Mouse (Mus musculus) Patski (cell line): ENCODE data around the gene Pim3. TPM values are rescaled to one million over a fixed set of nuclear protein-coding genes. Genes with fewer than 3 reads are reported as not detected.
A peak's percentile ranks its signal among the peaks of the same experiment; 100 is the strongest.

Experiments
- ATAC-seq: fragments of 100-300 bp; one replicate; pipeline ENCODE4 v1.8.0; 2021
- CTCF ChIA-PET: fragments of 350-600 bp; sonication (Branson Sonifier 250); formaldehyde crosslinking; loops from one replicate; lab custom pipeline; 2022; ENCODE audit warnings: inconsistent platforms; lab: Charles Lee
- POLR2A ChIA-PET: fragments of 350-600 bp; sonication (Branson Sonifier 250); formaldehyde crosslinking; loops from one replicate; lab custom pipeline; 2022; ENCODE audit warnings: antibody characterized with exemption, inconsistent platforms; lab: Charles Lee
- DNase-seq: peaks from one replicate; pipeline ENCODE4 v3.0.0-alpha.2; 2011; ENCODE audit warnings: low read depth, low spot score
- H3K27me3 ChIP-seq: fragments of 371-371 bp; one replicate; pipeline ENCODE4 v1.5.1; 2021
- CTCF ChIP-seq: fragments of 100-300 bp; IDR thresholded peaks from one replicate; pipeline ENCODE4 v1.5.1; 2021
- in situ Hi-C: fragments of 300-500 bp; cut with MboI; formaldehyde crosslinking; loops from 3 replicates; pipeline ENCODE4 v1.11.1; 2018; ENCODE audit warnings: low pct_unique_long_range_greater_than_20kb, mixed read lengths
- polyA plus RNA-seq: library from polyadenylated mRNA; unstranded; gene quantifications from one replicate; pipeline ENCODE4 v1.2.3, GENCODE M21; 2021

The Pim3 gene
- polyA plus RNA-seq, 1 experiment from 2014 or later, result 149 TPM

DNA sequence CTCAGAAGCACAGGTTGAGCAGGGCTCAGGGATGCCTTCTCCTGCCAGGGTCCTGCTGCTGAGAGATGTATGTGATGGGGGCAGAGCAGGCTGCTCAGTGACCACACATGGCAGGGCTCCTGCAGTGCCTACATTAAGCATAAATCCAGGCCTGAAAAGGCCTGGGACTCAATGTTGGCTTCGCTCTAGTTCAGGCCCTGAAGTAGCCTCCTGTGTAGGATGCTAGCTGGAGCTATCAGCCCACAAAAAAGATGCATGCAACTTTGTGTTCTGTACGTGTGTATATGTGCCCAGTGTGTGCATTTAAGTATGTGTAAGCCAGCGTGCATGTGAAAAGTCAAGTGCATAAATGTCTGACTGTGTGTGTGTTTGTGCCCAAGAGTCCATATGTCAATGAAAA is 12.1 kb downstream of the Pim3 start:
- ChIA-PET POLR2A (interaction anchor here (1.1 kb wide), 1 partner anchor 10 kb away, joined by 6 read pairs; no protein-coding TSS in a partner anchor), CTCF (interaction anchor here (1.1 to 6.7 kb wide), 2 partner anchors 18 to 44 kb away, joined by 3 to 82 read pairs; no protein-coding TSS in a partner anchor)
- in situ Hi-C loops, result no loop called here
- DNase-seq (no peak), ATAC-seq (no peak)
- H3K27me3 ChIP-seq, result no peaks in the 10 kb centered on the region
- TF ChIP-seq CTCF, result no peak

GRCm38 (mm10) chr15:88874477-88874876 is 12.5 kb downstream of the Pim3 start:
- POLR2A ChIA-PET, result no interaction called here
- CTCF ChIA-PET, result interaction anchor here (6.7 kb wide), 1 partner anchor 45 kb away, joined by 82 read pairs; no protein-coding TSS in a partner anchor
- DNase-seq, result no peak
- in situ Hi-C loops, result no loop called here
- no peak for TF ChIP-seq CTCF
- H3K27me3 ChIP-seq, result no peaks in the 10 kb centered on the region
- peak; percentile 27 for ATAC-seq

- ChIA-PET CTCF (interaction anchor here (1.1 to 6.7 kb wide), 8 partner anchors 9 to 53 kb away, joined by 3 to 82 read pairs (median 12); no protein-coding TSS in a partner anchor), POLR2A (interaction anchor here (1.2 to 2.4 kb wide), 4 partner anchors 10 to 48 kb away, joined by 3 to 12 read pairs (median 7); no protein-coding TSS in a partner anchor)
- ATAC-seq, result no peak
- H3K27me3 ChIP-seq, result no peaks in the 10 kb centered on the region
- TF ChIP-seq CTCF, result no peak
- DNase-seq, result no peak
- in situ Hi-C loops, result loop anchor here (5.0 kb wide), 2 partner anchors 47 to 48 kb away; no protein-coding TSS in a partner anchor
These were observed 13.7 kb downstream of the Pim3 start for GRCm38 (mm10) chr15:88875625-88876081.

DNA sequence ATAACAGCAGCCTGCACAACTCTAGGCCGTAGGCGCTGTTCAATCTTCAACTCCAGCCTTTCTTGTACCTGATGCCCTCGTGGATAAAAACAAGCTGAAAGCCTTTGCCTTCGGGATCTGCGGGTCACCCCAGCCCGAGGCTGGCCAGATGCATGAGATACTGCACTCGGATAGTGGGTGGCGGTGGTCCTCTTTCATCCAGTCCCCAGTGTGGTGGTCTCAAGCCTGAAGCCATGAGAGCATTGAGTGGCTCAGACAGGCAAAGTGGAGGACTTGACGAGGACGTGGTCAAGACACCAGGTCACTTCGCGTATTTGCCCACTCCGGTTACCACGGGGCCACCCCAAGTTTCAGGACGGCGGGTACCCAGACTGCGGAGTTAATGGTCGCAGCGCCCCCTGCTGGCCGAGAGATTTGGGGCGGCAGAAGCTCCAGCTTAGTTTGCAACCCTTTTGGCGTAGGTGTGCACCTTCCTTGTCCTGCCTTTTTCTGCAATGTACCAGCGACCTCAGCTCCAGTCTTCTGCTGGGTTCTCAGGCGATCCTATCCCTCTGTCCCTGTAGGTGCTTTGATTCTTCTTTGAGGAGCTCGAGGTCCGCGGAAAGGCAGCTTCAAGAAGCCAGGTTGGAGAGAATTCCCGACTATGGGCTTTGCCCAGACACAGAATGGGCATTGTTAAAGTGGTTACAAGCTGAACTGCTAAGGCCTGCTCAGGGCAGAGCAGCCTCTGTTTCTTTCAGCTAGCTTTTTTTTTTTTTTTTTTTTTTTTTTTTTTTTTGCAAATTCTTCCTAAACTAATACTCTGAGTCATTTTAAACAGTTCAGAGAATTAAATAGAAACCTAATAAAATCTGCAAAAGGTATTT is 14.4 kb downstream of the Pim3 start:
- ATAC-seq, result peak; percentile 37
- CTCF ChIA-PET, result interaction anchor here (0.8 to 6.7 kb wide), 17 partner anchors 9 to 60 kb away, joined by 3 to 82 read pairs (median 4); partner anchors contain the start of gene Pim3
- POLR2A ChIA-PET, result interaction anchor here (0.6 to 2.4 kb wide), 9 partner anchors 10 to 199 kb away, joined by 3 to 12 read pairs (median 4); partner anchors contain the start of gene Pim3
- H3K27me3 ChIP-seq, result no peaks in the 10 kb centered on the region
- no peak for TF ChIP-seq CTCF
- in situ Hi-C loops, result loop anchor here (5.0 kb wide), 2 partner anchors 46 to 49 kb away; no protein-coding TSS in a partner anchor
- DNase-seq, result no peak

- ChIA-PET POLR2A (interaction anchor here (0.6 to 2.4 kb wide), 8 partner anchors 13 to 198 kb away, joined by 3 to 12 read pairs (median 4); partner anchors contain the start of gene Pim3), CTCF (interaction anchor here (0.8 to 6.7 kb wide), 16 partner anchors 9 to 60 kb away, joined by 3 to 82 read pairs (median 4); partner anchors contain the start of gene Pim3)
- DNase-seq (no peak), ATAC-seq (no peak)
- no peak for TF ChIP-seq CTCF
- H3K27me3 ChIP-seq, result no peaks in the 10 kb centered on the region
- in situ Hi-C loops, result loop anchor here (5.0 kb wide), 2 partner anchors 45 to 50 kb away; no protein-coding TSS in a partner anchor
These were observed 15.0 kb downstream of the Pim3 start for GRCm38 (mm10) chr15:88877021-88877400.

DNA sequence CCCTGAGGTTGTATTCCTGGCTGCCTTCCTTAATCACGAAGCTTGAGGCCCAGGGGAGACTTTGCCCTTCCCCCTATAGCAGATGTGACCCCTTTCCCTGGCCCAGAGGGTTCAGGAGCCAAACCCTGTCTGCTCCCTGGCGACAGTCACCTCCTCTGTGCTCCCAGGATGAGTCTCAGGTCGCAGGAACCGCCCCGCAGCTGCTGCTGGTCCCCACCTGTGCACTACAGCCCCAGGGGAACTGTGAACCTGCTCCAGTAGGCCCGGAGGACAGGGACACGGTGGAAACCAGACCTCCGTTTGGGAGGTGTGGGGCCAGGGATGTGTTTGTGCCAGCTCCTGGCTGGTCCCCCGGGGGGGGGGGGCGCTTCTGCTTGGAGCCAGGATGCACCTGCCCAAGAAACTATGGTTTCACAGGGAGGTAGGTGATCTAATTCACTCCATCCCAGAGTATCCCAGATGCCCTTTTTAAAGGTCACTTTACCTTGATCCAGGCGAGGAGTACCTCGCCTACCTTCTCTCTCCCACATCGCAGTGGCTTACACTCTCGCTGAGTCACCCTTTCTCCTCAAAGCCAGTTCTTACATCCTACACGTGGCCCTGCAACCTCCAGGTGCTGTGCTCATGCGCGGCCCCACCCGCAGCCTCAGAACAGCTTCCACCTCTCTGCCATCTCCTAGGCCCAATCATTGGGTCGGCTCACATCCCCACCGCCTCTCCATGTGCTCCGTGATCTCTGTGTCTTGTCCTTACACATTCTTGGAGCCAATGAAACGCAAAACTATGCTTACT is 19.5 kb downstream of the Pim3 start:
- ATAC-seq, result no peak
- no peak for TF ChIP-seq CTCF
- no peak for DNase-seq
- ChIA-PET POLR2A (no interaction called here), CTCF (interaction anchor here (1.0 to 1.9 kb wide), 2 partner anchors 26 to 41 kb away, joined by 3 to 5 read pairs; no protein-coding TSS in a partner anchor)
- no peaks in the 10 kb centered on the region for H3K27me3 ChIP-seq
- in situ Hi-C loops, result no loop called here

GRCm38 (mm10) chr15:88882851-88883250 is 20.9 kb downstream of the Pim3 start:
- TF ChIP-seq CTCF, result no peak
- in situ Hi-C loops, result no loop called here
- POLR2A ChIA-PET, result no interaction called here
- no peaks in the 10 kb centered on the region for H3K27me3 ChIP-seq
- DNase-seq (no peak), ATAC-seq (no peak)
- CTCF ChIA-PET, result interaction anchor here (0.8 to 1.0 kb wide), 2 partner anchors 17 to 55 kb away, joined by 3 to 4 read pairs; no protein-coding TSS in a partner anchor

- DNase-seq (no peak), ATAC-seq (no peak)
- ChIA-PET POLR2A (no interaction called here), CTCF (interaction anchor here (0.8 kb wide), 1 partner anchor 16 kb away, joined by 3 read pairs; no protein-coding TSS in a partner anchor)
- in situ Hi-C loops, result no loop called here
- TF ChIP-seq CTCF, result no peak
- H3K27me3 ChIP-seq, result no peaks in the 10 kb centered on the region
These were observed 21.4 kb downstream of the Pim3 start for GRCm38 (mm10) chr15:88883342-88883741.

DNA sequence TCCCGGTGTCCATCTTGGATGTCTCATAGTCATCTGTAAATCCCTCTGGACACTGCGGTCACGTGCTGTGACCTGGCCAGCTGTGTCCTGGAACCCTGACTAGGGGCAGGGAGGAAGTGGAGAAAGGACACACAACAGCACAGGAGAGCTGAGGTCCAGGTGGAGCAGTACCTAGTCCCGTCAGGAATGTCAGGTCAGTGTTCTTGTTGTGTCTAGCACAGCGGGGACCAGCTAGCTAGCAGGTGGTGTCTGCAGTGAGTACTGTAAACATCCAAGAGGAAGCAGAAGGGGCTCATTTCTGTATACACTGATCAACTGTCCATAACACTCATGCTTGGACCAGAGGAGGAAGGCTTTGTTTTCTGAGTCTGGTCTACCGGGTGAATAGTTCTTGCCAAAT is 23.4 kb downstream of the Pim3 start:
- TF ChIP-seq CTCF, result no peak
- CTCF ChIA-PET, result interaction anchor here (1.3 kb wide), 1 partner anchor 8 kb away, joined by 8 read pairs; no protein-coding TSS in a partner anchor
- no peak for ATAC-seq
- POLR2A ChIA-PET, result no interaction called here
- DNase-seq, result no peak
- in situ Hi-C loops, result no loop called here
- H3K27me3 ChIP-seq, result no peaks in the 10 kb centered on the region
